Mouse (Mus musculus): ENCODE data around the gene Myo1f.

Myo1f gene

GRCm38 (mm10) chr17:33649781-33650475, 94.4 kb downstream of the Myo1f start:
- DNase-seq (ENCODE audit: low spot score in 2 of 2) = no peak

Measured in urinary bladder, postnatal 4 days (tissue).